12 mouse cellular contexts compared by ENCODE assay signal in genomic region chr4:151710522-151710921, GRCm38 (mm10).
DNase-seq lines count a peak whose midpoint lies in the region; ATAC-seq lines count a peak whose summit lies in the region.
"Had no signal": no experiment of that assay in that cellular context is flagged by ENCODE, and none has a peak within 500 bp of the region (broad histone marks: within the 10 kb centered on the region; RNA-seq: fewer than 3 reads in every experiment).

No protein-coding gene starts in this region.

- H3K4me1 ChIP-seq in hindbrain, embryonic 10.5 days (replicated peaks), result peaks cover 12% of the 10 kb centered on the region
- peaks cover 28% of the 10 kb centered on the region for H3K4me1 ChIP-seq in hindbrain, embryonic 12.5 days
- H3K4me1 ChIP-seq in midbrain, embryonic 11.5 days (ENCODE audit: control insufficient read depth, insufficient read depth, low read length), result no peaks in the 10 kb centered on the region
- H3K4me1 ChIP-seq in midbrain, embryonic 14.5 days (ENCODE audit: control insufficient read depth, insufficient read depth, low read length), result peaks cover 17% of the 10 kb centered on the region
- peaks cover 31% of the 10 kb centered on the region for H3K4me1 ChIP-seq in midbrain, embryonic 13.5 days (replicated peaks)

- H3K27ac ChIP-seq in hindbrain, embryonic 10.5 days, result no peak overlapping the region
- no peak overlapping the region for H3K27ac ChIP-seq in hindbrain, embryonic 12.5 days
- no peak overlapping the region for H3K27ac ChIP-seq in midbrain, embryonic 11.5 days (ENCODE audit: low read depth, low read length)
- no peak overlapping the region for H3K27ac ChIP-seq in midbrain, embryonic 14.5 days (replicated peaks; ENCODE audit: low read depth, low read length)
- 0 out of 2 replicates have a peak overlapping the region, but pooled peaks have one; percentile 17 for H3K27ac ChIP-seq in midbrain, embryonic 13.5 days
- H3K27ac ChIP-seq: liver, embryonic 14.5 days had no signal

- ATAC-seq in hindbrain, embryonic 12.5 days (ENCODE audit: low FRiP score), result no peak
- no peak for ATAC-seq in midbrain, embryonic 11.5 days (ENCODE audit: low FRiP score)
- ATAC-seq in midbrain, embryonic 14.5 days (ENCODE audit: low FRiP score, low TSS enrichment), result no peak
- no peak for ATAC-seq in midbrain, embryonic 13.5 days
- ATAC-seq: inflammation-experienced regulatory T-cells, adult 6 months had no signal

- H3K36me3 ChIP-seq in hindbrain, embryonic 10.5 days, result no peaks in the 10 kb centered on the region
- no peaks in the 10 kb centered on the region for H3K36me3 ChIP-seq in hindbrain, embryonic 12.5 days
- H3K36me3 ChIP-seq in midbrain, embryonic 11.5 days (ENCODE audit: control insufficient read depth, insufficient read depth, low read length), result no peaks in the 10 kb centered on the region
- no peaks in the 10 kb centered on the region for H3K36me3 ChIP-seq in midbrain, embryonic 14.5 days (ENCODE audit: control insufficient read depth, insufficient read depth, low read length)
- H3K36me3 ChIP-seq in midbrain, embryonic 13.5 days, result no peaks in the 10 kb centered on the region

- WGBS in hindbrain, embryonic 10.5 days, result 31% methylated on average over 7 of the region's 7 CpGs
- WGBS in hindbrain, embryonic 12.5 days, result 29% methylated on average over 7 of the region's 7 CpGs
- WGBS in midbrain, embryonic 11.5 days, result 42% methylated on average over 7 of the region's 7 CpGs
- WGBS in midbrain, embryonic 14.5 days, result 40% methylated on average over 7 of the region's 7 CpGs
- WGBS in midbrain, embryonic 13.5 days, result 37% methylated on average over 7 of the region's 7 CpGs

- peak; percentile 36 for DNase-seq in hindbrain, embryonic 10.5 days (ENCODE audit: low spot score)
- peak; percentile 78 for DNase-seq in midbrain, embryonic 11.5 days (ENCODE audit: low spot score, missing footprints)
- DNase-seq in midbrain, embryonic 14.5 days, result no peak
- no peak for DNase-seq in right cerebral cortex, adult 18-20 months
- no peak for DNase-seq in cerebellum, adult 11-12 months
- DNase-seq in spleen, adult 18-20 months, result no peak
- DNase-seq: cerebellum, adult 9-10 months; gastrocnemius, postnatal 25 days had no signal

- no peak overlapping the region for H3K4me3 ChIP-seq in hindbrain, embryonic 10.5 days
- no peak overlapping the region for H3K4me3 ChIP-seq in hindbrain, embryonic 12.5 days
- H3K4me3 ChIP-seq in midbrain, embryonic 11.5 days (ENCODE audit: low read depth, low read length), result no peak overlapping the region
- no peak overlapping the region for H3K4me3 ChIP-seq in midbrain, embryonic 14.5 days (replicated peaks; ENCODE audit: low read depth, low read length)
- H3K4me3 ChIP-seq in midbrain, embryonic 13.5 days (replicated peaks), result no peak overlapping the region

- no peaks in the 10 kb centered on the region for H3K9me3 ChIP-seq in hindbrain, embryonic 10.5 days
- no peaks in the 10 kb centered on the region for H3K9me3 ChIP-seq in hindbrain, embryonic 12.5 days (replicated peaks)
- H3K9me3 ChIP-seq in midbrain, embryonic 11.5 days (ENCODE audit: control insufficient read depth, low read length), result no peaks in the 10 kb centered on the region
- H3K9me3 ChIP-seq in midbrain, embryonic 14.5 days (ENCODE audit: control insufficient read depth, low read length), result no peaks in the 10 kb centered on the region
- H3K9me3 ChIP-seq in midbrain, embryonic 13.5 days, result no peaks in the 10 kb centered on the region

- H3K9ac ChIP-seq in hindbrain, embryonic 12.5 days, result no peak overlapping the region
- 0 out of 2 replicates have a peak overlapping the region, but pooled peaks have one; percentile 5 for H3K9ac ChIP-seq in midbrain, embryonic 11.5 days (ENCODE audit: low read length)
- H3K9ac ChIP-seq in midbrain, embryonic 14.5 days (replicated peaks; ENCODE audit: low read length), result no peak overlapping the region; the same call in 1 of the 2 replicates
- no peak overlapping the region for H3K9ac ChIP-seq in midbrain, embryonic 13.5 days (replicated peaks)
- H3K9ac ChIP-seq: liver, embryonic 14.5 days had no signal

- no peaks in the 10 kb centered on the region for H3K27me3 ChIP-seq in hindbrain, embryonic 10.5 days (ENCODE audit: insufficient read depth, poor library complexity, severe bottlenecking)
- no peaks in the 10 kb centered on the region for H3K27me3 ChIP-seq in hindbrain, embryonic 12.5 days
- no peaks in the 10 kb centered on the region for H3K27me3 ChIP-seq in midbrain, embryonic 11.5 days (ENCODE audit: control insufficient read depth, insufficient read depth, low read length)
- H3K27me3 ChIP-seq in midbrain, embryonic 14.5 days (ENCODE audit: control insufficient read depth, insufficient read depth, low read length), result no peaks in the 10 kb centered on the region
- H3K27me3 ChIP-seq in midbrain, embryonic 13.5 days, result no peaks in the 10 kb centered on the region

- H3K4me2 ChIP-seq in hindbrain, embryonic 12.5 days (replicated peaks), result no peak overlapping the region
- H3K4me2 ChIP-seq in midbrain, embryonic 11.5 days, result no peak overlapping the region
- no peak overlapping the region for H3K4me2 ChIP-seq in midbrain, embryonic 14.5 days (ENCODE audit: low read length)
- H3K4me2 ChIP-seq in midbrain, embryonic 13.5 days (replicated peaks), result no peak overlapping the region

Comparison
In these comparisons a context has a peak if more than half of its experiments do, and no peak if none do; other contexts are left out.
1. DNase-seq: peak in hindbrain, embryonic 10.5 days (single experiment) and midbrain, embryonic 11.5 days (single experiment); none in midbrain, embryonic 14.5 days (single experiment), right cerebral cortex, adult 18-20 months (single experiment), cerebellum, adult 11-12 months (single experiment) and spleen, adult 18-20 months (0 of 2).